Mouse (Mus musculus): ENCODE measurements around the gene Kank3. TPM values are rescaled to one million over a fixed set of nuclear protein-coding genes. Genes with fewer than 3 reads are reported as not detected.

Gene Kank3
- polyA plus RNA-seq, 1 experiment from 2014 or later, result 49.0 TPM

- Histone ChIP-seq H3K4me2 (ENCODE audit: low read length) (no peak overlapping the region), H3K36me3 (ENCODE audit: control insufficient read depth, insufficient read depth, low read length) (no peaks in the 10 kb centered on the region), H3K4me3 (ENCODE audit: low read depth, low read length) (no peak overlapping the region), H3K9ac (ENCODE audit: low read depth, low read length) (no peak overlapping the region), H3K27me3 (ENCODE audit: control insufficient read depth, insufficient read depth, low read depth, low read length) (no peaks in the 10 kb centered on the region), H3K9me3 (replicated peaks; ENCODE audit: control insufficient read depth, low read length, poor library complexity, severe bottlenecking) (no peaks in the 10 kb centered on the region), H3K27ac (ENCODE audit: low read length) (no peak overlapping the region), H3K4me1 (ENCODE audit: control insufficient read depth, insufficient read depth, low read length) (no peaks in the 10 kb centered on the region)
- ATAC-seq, result no peak
- WGBS, result 41% methylated on average over 7 of the region's 9 CpGs
Measured at GRCm38 (mm10) chr17:33865330-33866030, 55.2 kb downstream of the Kank3 start.

Other genes with a start within 250 kb of the Kank3 start
- gene Zfp414, start 181.4 kb upstream of the Kank3 start, polyA plus RNA-seq (2015; fragmentation: Nextera tagmentation; extraction: Ambion mirVana), result 68.1 and 75.1 TPM in 2 replicates
- 0.40 TPM in 1 of 2 replicates, not detected in the other for gene Pram1, start 172.5 kb upstream of the Kank3 start, polyA plus RNA-seq (2015; fragmentation: Nextera tagmentation; extraction: Ambion mirVana)
- gene Hnrnpm, start 123.7 kb upstream of the Kank3 start, polyA plus RNA-seq (2015; fragmentation: Nextera tagmentation; extraction: Ambion mirVana), result 190 and 198 TPM in 2 replicates
- gene March2, start 91.8 kb upstream of the Kank3 start, polyA plus RNA-seq (2015; fragmentation: Nextera tagmentation; extraction: Ambion mirVana), result 62.9 and 74.6 TPM in 2 replicates
- gene Rab11b, start 50.0 kb upstream of the Kank3 start, polyA plus RNA-seq (2015; fragmentation: Nextera tagmentation; extraction: Ambion mirVana), result 503 and 519 TPM in 2 replicates
- 16.8 and 17.4 TPM in 2 replicates for gene Angptl4, start 28.7 kb upstream of the Kank3 start, polyA plus RNA-seq (2015; fragmentation: Nextera tagmentation; extraction: Ambion mirVana)
- 407 and 416 TPM in 2 replicates for gene Rps28, start 14.0 kb downstream of the Kank3 start, polyA plus RNA-seq (2015; fragmentation: Nextera tagmentation; extraction: Ambion mirVana)
- 428 and 439 TPM in 2 replicates for gene Ndufa7, start 14.1 kb downstream of the Kank3 start, polyA plus RNA-seq (2015; fragmentation: Nextera tagmentation; extraction: Ambion mirVana)
- 49.9 and 52.4 TPM in 2 replicates for gene Cd320, start 32.6 kb downstream of the Kank3 start, polyA plus RNA-seq (2015; fragmentation: Nextera tagmentation; extraction: Ambion mirVana)
- not detected in 2 replicates for gene Gm7029, start 63.3 kb downstream of the Kank3 start, polyA plus RNA-seq (2015; fragmentation: Nextera tagmentation; extraction: Ambion mirVana)
- 1.4 and 2.8 TPM in 2 replicates for gene Kifc1, start 80.1 kb downstream of the Kank3 start, polyA plus RNA-seq (2015; fragmentation: Nextera tagmentation; extraction: Ambion mirVana)
- gene Platr17, start 94.6 kb downstream of the Kank3 start, polyA plus RNA-seq (2015; fragmentation: Nextera tagmentation; extraction: Ambion mirVana), result 0.36 and 0.55 TPM in 2 replicates
- gene Daxx, start 98.9 kb downstream of the Kank3 start, polyA plus RNA-seq (2015; fragmentation: Nextera tagmentation; extraction: Ambion mirVana), result 55.1 and 59.7 TPM in 2 replicates
- 21.1 and 26.1 TPM in 2 replicates for gene Tapbp, start 105.4 kb downstream of the Kank3 start, polyA plus RNA-seq (2015; fragmentation: Nextera tagmentation; extraction: Ambion mirVana)
- gene Zbtb22, start 105.4 kb downstream of the Kank3 start, polyA plus RNA-seq (2015; fragmentation: Nextera tagmentation; extraction: Ambion mirVana), result 16.8 TPM in 2 replicates
- gene Rgl2, start 119.0 kb downstream of the Kank3 start, polyA plus RNA-seq (2015; fragmentation: Nextera tagmentation; extraction: Ambion mirVana), result 54.9 and 57.2 TPM in 2 replicates
- 186 and 191 TPM in 2 replicates for gene Pfdn6, start 129.8 kb downstream of the Kank3 start, polyA plus RNA-seq (2015; fragmentation: Nextera tagmentation; extraction: Ambion mirVana)
- gene Wdr46, start 130.1 kb downstream of the Kank3 start, polyA plus RNA-seq (2015; fragmentation: Nextera tagmentation; extraction: Ambion mirVana), result 19.2 TPM in 2 replicates
- 15.2 and 16.6 TPM in 2 replicates for gene B3galt4, start 141.0 kb downstream of the Kank3 start, polyA plus RNA-seq (2015; fragmentation: Nextera tagmentation; extraction: Ambion mirVana)
- gene Vps52, start 145.3 kb downstream of the Kank3 start, polyA plus RNA-seq (2015; fragmentation: Nextera tagmentation; extraction: Ambion mirVana), result 78.3 and 80.5 TPM in 2 replicates
- gene Rps18, start 145.5 kb downstream of the Kank3 start, polyA plus RNA-seq (2015; fragmentation: Nextera tagmentation; extraction: Ambion mirVana), result 620 and 627 TPM in 2 replicates
- 11.0 and 13.1 TPM in 2 replicates for gene H2-K1, start 189.8 kb downstream of the Kank3 start, polyA plus RNA-seq (2015; fragmentation: Nextera tagmentation; extraction: Ambion mirVana)
- gene Ring1, start 214.2 kb downstream of the Kank3 start, polyA plus RNA-seq (2015; fragmentation: Nextera tagmentation; extraction: Ambion mirVana), result 17.9 and 18.2 TPM in 2 replicates
- gene H2-Ke6, start 217.5 kb downstream of the Kank3 start, polyA plus RNA-seq (2015; fragmentation: Nextera tagmentation; extraction: Ambion mirVana), result 60.1 and 61.3 TPM in 2 replicates
- 163 and 175 TPM in 2 replicates for gene Slc39a7, start 221.2 kb downstream of the Kank3 start, polyA plus RNA-seq (2015; fragmentation: Nextera tagmentation; extraction: Ambion mirVana)
- gene Rxrb, start 221.3 kb downstream of the Kank3 start, polyA plus RNA-seq (2015; fragmentation: Nextera tagmentation; extraction: Ambion mirVana), result 54.0 and 55.9 TPM in 2 replicates
- gene Col11a2, start 228.9 kb downstream of the Kank3 start, polyA plus RNA-seq (2015; fragmentation: Nextera tagmentation; extraction: Ambion mirVana), result 3.6 and 4.4 TPM in 2 replicates

Measured in midbrain, embryonic 16.5 days (tissue).